Mouse (Mus musculus): ENCODE measurements around the gene Arl5c. TPM values are rescaled to one million over a fixed set of nuclear protein-coding genes. Genes with fewer than 3 reads are reported as not detected.

Gene Arl5c
- polyA plus RNA-seq, 1 experiment from 2014 or later, result 13.4 TPM

- Histone ChIP-seq H3K9me3 (no peaks in the 10 kb centered on the region), H3K4me3 (replicated peaks) (no peak overlapping the region), H3K4me1 (peaks cover 6% of the 10 kb centered on the region; the same call in 1 of the 2 replicates), H3K27ac (no peak overlapping the region), H3K27me3 (replicated peaks) (no peaks in the 10 kb centered on the region), H3K9ac (no peak overlapping the region), H3K4me2 (no peak overlapping the region), H3K36me3 (no peaks in the 10 kb centered on the region)
- WGBS, result 82% methylated on average over 5 of the region's 5 CpGs
- ATAC-seq (ENCODE audit: insufficient read depth, low FRiP score, low read depth), result no peak
Measured at GRCm38 (mm10) chr11:97974746-97975145, 21.2 kb downstream of the Arl5c start.

DNA sequence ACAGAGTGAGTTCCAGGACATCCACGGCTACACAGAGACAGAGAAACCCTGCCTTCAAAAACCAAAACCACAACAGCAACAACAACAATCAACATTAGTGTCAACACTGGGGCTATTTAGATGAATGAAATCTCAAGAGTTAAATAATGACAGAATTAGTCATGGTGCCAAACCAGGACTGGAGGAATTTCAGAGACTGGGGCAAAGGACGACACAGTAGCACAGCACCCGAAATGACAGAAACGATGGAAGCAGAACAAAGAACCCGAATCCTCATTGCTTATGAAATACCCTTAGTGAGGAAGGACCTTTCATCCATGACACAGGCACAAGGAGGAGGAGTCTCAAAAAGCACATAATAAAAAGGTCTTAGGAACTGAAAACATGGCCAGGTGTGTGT, 21.8 kb downstream of the Arl5c start:
- H3K4me3 ChIP-seq (replicated peaks), result no peak overlapping the region
- H3K27ac ChIP-seq, result no peak overlapping the region
- H3K4me2 ChIP-seq, result no peak overlapping the region
- H3K4me1 ChIP-seq, result peaks cover 6% of the 10 kb centered on the region; the same call in 1 of the 2 replicates
- H3K27me3 ChIP-seq (replicated peaks), result no peaks in the 10 kb centered on the region
- H3K9me3 ChIP-seq, result no peaks in the 10 kb centered on the region
- no peaks in the 10 kb centered on the region for H3K36me3 ChIP-seq
- ATAC-seq (ENCODE audit: insufficient read depth, low FRiP score, low read depth), result no peak
- 88% methylated on average over 5 of the region's 5 CpGs for WGBS
- H3K9ac ChIP-seq, result no peak overlapping the region

GRCm38 (mm10) chr11:97972434-97972833, 23.5 kb downstream of the Arl5c start:
- Histone ChIP-seq H3K36me3 (no peaks in the 10 kb centered on the region), H3K4me1 (peaks cover 6% of the 10 kb centered on the region; the same call in 1 of the 2 replicates), H3K4me3 (replicated peaks) (no peak overlapping the region), H3K27me3 (replicated peaks) (no peaks in the 10 kb centered on the region), H3K9me3 (no peaks in the 10 kb centered on the region), H3K9ac (no peak overlapping the region), H3K27ac (no peak overlapping the region), H3K4me2 (no peak overlapping the region)
- no peak for ATAC-seq (ENCODE audit: insufficient read depth, low FRiP score, low read depth)
- 70% methylated on average over 2 of the region's 2 CpGs for WGBS

DNA sequence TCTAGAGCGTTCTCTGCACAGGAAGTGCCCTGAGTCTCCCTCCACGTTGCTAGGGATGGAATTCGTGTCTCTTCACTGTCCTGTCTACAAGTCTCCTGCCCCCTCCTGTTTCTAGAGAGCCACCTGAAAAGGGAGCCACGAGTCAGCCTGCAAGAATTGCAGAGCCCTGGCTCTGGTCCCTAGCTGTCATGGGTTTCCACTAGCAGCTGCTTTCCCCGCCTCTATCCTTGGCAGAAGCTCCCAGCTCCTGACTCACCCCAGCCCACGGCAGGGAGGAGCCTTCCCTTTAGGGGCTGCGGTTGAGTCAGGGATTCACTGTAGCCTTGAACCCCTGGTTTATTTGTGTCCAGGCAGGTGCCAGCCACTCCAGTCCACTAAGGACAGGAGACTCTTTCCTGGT, 24.7 kb downstream of the Arl5c start:
- H3K4me2 ChIP-seq, result no peak overlapping the region
- no peaks in the 10 kb centered on the region for H3K9me3 ChIP-seq
- H3K27me3 ChIP-seq (replicated peaks), result no peaks in the 10 kb centered on the region
- WGBS, result 23% methylated on average over 7 of the region's 7 CpGs
- no peak overlapping the region for H3K9ac ChIP-seq
- no peak overlapping the region for H3K4me3 ChIP-seq (replicated peaks)
- peak; percentile 47; the same call in 1 of the 2 replicates for ATAC-seq (ENCODE audit: insufficient read depth, low FRiP score, low read depth)
- H3K4me1 ChIP-seq, result peaks cover 6% of the 10 kb centered on the region; the same call in 1 of the 2 replicates
- no peaks in the 10 kb centered on the region for H3K36me3 ChIP-seq
- no peak overlapping the region for H3K27ac ChIP-seq

GRCm38 (mm10) chr11:97970771-97971170, 25.2 kb downstream of the Arl5c start:
- peaks cover 6% of the 10 kb centered on the region; the same call in 1 of the 2 replicates for H3K4me1 ChIP-seq
- no peaks in the 10 kb centered on the region for H3K9me3 ChIP-seq
- no peak for ATAC-seq (ENCODE audit: insufficient read depth, low FRiP score, low read depth)
- no peak overlapping the region for H3K4me2 ChIP-seq
- H3K36me3 ChIP-seq, result no peaks in the 10 kb centered on the region
- H3K9ac ChIP-seq, result no peak overlapping the region
- H3K27ac ChIP-seq, result no peak overlapping the region
- H3K27me3 ChIP-seq (replicated peaks), result no peaks in the 10 kb centered on the region
- H3K4me3 ChIP-seq (replicated peaks), result no peak overlapping the region
- 86% methylated on average over 7 of the region's 7 CpGs for WGBS

GRCm38 (mm10) chr11:97968385-97968784, 27.6 kb downstream of the Arl5c start:
- 71% methylated on average over 5 of the region's 5 CpGs for WGBS

DNA sequence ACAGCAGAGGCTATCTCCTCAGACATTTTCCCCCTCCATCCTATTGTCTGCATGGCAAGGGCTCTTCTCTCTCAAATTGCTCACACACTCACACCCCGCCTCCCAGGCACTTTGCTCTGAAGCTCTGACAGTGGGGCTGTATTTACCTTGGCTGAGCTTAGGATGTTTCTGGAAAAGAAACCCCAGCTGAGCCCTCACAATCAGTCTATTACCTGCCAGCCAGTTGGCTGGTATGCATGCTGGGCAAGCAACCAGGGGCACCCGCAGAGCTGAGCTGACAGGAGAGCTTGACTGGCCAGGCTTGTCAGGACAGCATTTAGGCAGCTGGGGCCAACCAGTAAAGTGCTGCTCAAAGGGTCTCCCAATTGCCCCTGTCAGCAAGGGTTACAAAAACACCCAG, 28.9 kb downstream of the Arl5c start:
- H3K9me3 ChIP-seq, result no peaks in the 10 kb centered on the region
- H3K4me3 ChIP-seq (replicated peaks), result no peak overlapping the region
- ATAC-seq (ENCODE audit: insufficient read depth, low FRiP score, low read depth), result no peak
- H3K27ac ChIP-seq, result no peak overlapping the region
- no peaks in the 10 kb centered on the region for H3K36me3 ChIP-seq
- peaks cover 6% of the 10 kb centered on the region; the same call in 1 of the 2 replicates for H3K4me1 ChIP-seq
- no peak overlapping the region for H3K4me2 ChIP-seq
- H3K27me3 ChIP-seq (replicated peaks), result no peaks in the 10 kb centered on the region
- H3K9ac ChIP-seq, result no peak overlapping the region
- 61% methylated on average over 2 of the region's 2 CpGs for WGBS

More at GRCm38 (mm10) chr11:97968385-97968784, 27.6 kb downstream of the Arl5c start:
- H3K27ac ChIP-seq, result no peak overlapping the region
- ATAC-seq (ENCODE audit: insufficient read depth, low FRiP score, low read depth), result no peak
- peaks cover 6% of the 10 kb centered on the region; the same call in 1 of the 2 replicates for H3K4me1 ChIP-seq
- no peaks in the 10 kb centered on the region for H3K27me3 ChIP-seq (replicated peaks)
- no peaks in the 10 kb centered on the region for H3K9me3 ChIP-seq
- H3K36me3 ChIP-seq, result no peaks in the 10 kb centered on the region
- H3K9ac ChIP-seq, result no peak overlapping the region
- no peak overlapping the region for H3K4me2 ChIP-seq
- no peak overlapping the region for H3K4me3 ChIP-seq (replicated peaks)

DNA sequence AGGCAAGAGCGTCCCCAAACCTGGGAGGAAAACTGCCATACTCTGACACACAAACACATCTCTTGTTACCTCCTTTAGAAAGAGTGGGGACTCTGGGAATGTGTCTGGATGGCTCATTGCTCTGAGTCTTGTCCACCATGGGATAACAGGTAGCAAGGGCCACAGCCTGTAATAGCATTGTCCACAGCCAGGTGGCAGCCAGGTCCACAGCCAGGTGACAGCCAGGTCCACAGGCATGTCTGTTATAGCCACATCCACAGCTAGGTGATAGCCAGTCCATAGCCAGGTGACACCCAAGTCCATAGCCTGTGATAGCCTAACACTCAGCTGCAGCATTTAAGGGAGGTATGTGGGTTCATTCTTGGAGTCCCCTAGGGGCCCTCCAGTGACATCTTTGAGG, 35.1 kb downstream of the Arl5c start:
- no peak overlapping the region for H3K27ac ChIP-seq
- H3K4me2 ChIP-seq, result no peak overlapping the region
- H3K9ac ChIP-seq, result no peak overlapping the region
- no peaks in the 10 kb centered on the region for H3K36me3 ChIP-seq
- H3K4me1 ChIP-seq, result no peaks in the 10 kb centered on the region
- no peak for ATAC-seq (ENCODE audit: insufficient read depth, low FRiP score, low read depth)
- 82% methylated on average over 1 of the region's 1 CpGs for WGBS
- H3K27me3 ChIP-seq (replicated peaks), result no peaks in the 10 kb centered on the region
- no peaks in the 10 kb centered on the region for H3K9me3 ChIP-seq
- H3K4me3 ChIP-seq (replicated peaks), result no peak overlapping the region

GRCm38 (mm10) chr11:97959300-97959680, 36.7 kb downstream of the Arl5c start:
- no peaks in the 10 kb centered on the region for H3K4me1 ChIP-seq
- H3K36me3 ChIP-seq, result no peaks in the 10 kb centered on the region
- no peak overlapping the region for H3K4me3 ChIP-seq (replicated peaks)
- no peak overlapping the region for H3K9ac ChIP-seq
- H3K9me3 ChIP-seq, result no peaks in the 10 kb centered on the region
- H3K27me3 ChIP-seq (replicated peaks), result no peaks in the 10 kb centered on the region
- no peak overlapping the region for H3K27ac ChIP-seq
- no peak for ATAC-seq (ENCODE audit: insufficient read depth, low FRiP score, low read depth)
- whole genome bisulfite sequencing, result 58% methylated on average over 5 of the region's 5 CpGs
- no peak overlapping the region for H3K4me2 ChIP-seq

- Histone ChIP-seq H3K9me3 (no peaks in the 10 kb centered on the region), H3K4me3 (replicated peaks) (no peak overlapping the region), H3K9ac (no peak overlapping the region), H3K36me3 (no peaks in the 10 kb centered on the region), H3K27ac (no peak overlapping the region), H3K4me1 (no peaks in the 10 kb centered on the region), H3K4me2 (no peak overlapping the region), H3K27me3 (replicated peaks) (no peaks in the 10 kb centered on the region)
- WGBS, result 77% methylated on average over 7 of the region's 7 CpGs
- no peak for ATAC-seq (ENCODE audit: insufficient read depth, low FRiP score, low read depth)
Measured at GRCm38 (mm10) chr11:97958641-97959299, 37.2 kb downstream of the Arl5c start.

GRCm38 (mm10) chr11:97956905-97957560, 38.9 kb downstream of the Arl5c start:
- Histone ChIP-seq H3K36me3 (no peaks in the 10 kb centered on the region), H3K9me3 (no peaks in the 10 kb centered on the region), H3K27ac (no peak overlapping the region), H3K27me3 (replicated peaks) (no peaks in the 10 kb centered on the region), H3K4me3 (replicated peaks) (no peak overlapping the region), H3K4me1 (no peaks in the 10 kb centered on the region), H3K4me2 (no peak overlapping the region), H3K9ac (no peak overlapping the region)
- no peak for ATAC-seq (ENCODE audit: insufficient read depth, low FRiP score, low read depth)
- WGBS, result 41% methylated on average over 6 of the region's 6 CpGs

- Histone ChIP-seq H3K27me3 (replicated peaks) (no peaks in the 10 kb centered on the region), H3K9me3 (no peaks in the 10 kb centered on the region), H3K4me2 (no peak overlapping the region), H3K4me1 (no peaks in the 10 kb centered on the region), H3K9ac (no peak overlapping the region), H3K36me3 (no peaks in the 10 kb centered on the region), H3K4me3 (replicated peaks) (no peak overlapping the region), H3K27ac (no peak overlapping the region)
- WGBS, result 62% methylated on average over 4 of the region's 4 CpGs
- ATAC-seq (ENCODE audit: insufficient read depth, low FRiP score, low read depth), result no peak
Measured at GRCm38 (mm10) chr11:97955915-97956314, 40.1 kb downstream of the Arl5c start.

Measured in stomach, embryonic 15.5 days (tissue).